Mouse (Mus musculus) myocyte (in vitro differentiated cells): ENCODE data around the gene Nedd9. TPM values are rescaled to one million over a fixed set of nuclear protein-coding genes. Genes with fewer than 3 reads are reported as not detected.

Source experiments
- H3K27me3 ChIP-seq: one replicate; pipeline ENCODE4 v1.6.1; 2011; ENCODE audit not compliant: control insufficient read depth, insufficient read depth, insufficient read length
- H3K36me3 ChIP-seq: one replicate; pipeline ENCODE4 v1.6.1; 2011; ENCODE audit not compliant: control insufficient read depth, insufficient read depth
- H3K4me2 ChIP-seq: one replicate; pipeline ENCODE4 v1.6.1; 2011; ENCODE audit warnings: low read depth, control low read depth
- H3K4me3 ChIP-seq: one replicate; pipeline ENCODE4 v1.5.1; 2011; ENCODE audit warnings: mild to moderate bottlenecking, control low read depth, moderate library complexity
- H3K79me2 ChIP-seq: one replicate; pipeline ENCODE4 v1.6.1; 2011; ENCODE audit not compliant: control insufficient read depth, insufficient read depth
- H3ac ChIP-seq: one replicate; pipeline ENCODE4 v1.6.1; 2011; ENCODE audit not compliant: control insufficient read depth, insufficient read length
- CEBPB ChIP-seq: IDR thresholded peaks from 2 replicates; pipeline ENCODE4 v1.6.1; 2011; ENCODE audit warnings: mild to moderate bottlenecking, moderate library complexity; ENCODE audit not compliant: poor library complexity, insufficient read depth, severe bottlenecking
- E2F4 ChIP-seq: IDR thresholded peaks from one replicate; pipeline ENCODE4 v1.6.1; 2011; ENCODE audit warnings: mild to moderate bottlenecking, control low read depth, moderate library complexity; ENCODE audit not compliant: insufficient read depth
- MAX ChIP-seq: IDR thresholded peaks from one replicate; pipeline ENCODE4 v1.6.1; 2011; ENCODE audit warnings: low read depth, mild to moderate bottlenecking, control low read depth
- MYOD1 ChIP-seq, 3 experiments: IDR thresholded peaks; one replicate each; pipeline ENCODE4 v1.6.1; 2011; ENCODE audit warnings: control low read depth in 2 of 3, low read depth in 2 of 3, mild to moderate bottlenecking in 2 of 3, moderate library complexity in 1 of 3; ENCODE audit not compliant: insufficient read length in 2 of 3, control insufficient read depth in 1 of 3
- MYOG ChIP-seq, 3 experiments: IDR thresholded peaks; one replicate each; pipeline ENCODE4 v1.6.1; 2011; ENCODE audit warnings: control low read depth in 2 of 3, low read depth in 2 of 3, mild to moderate bottlenecking in 2 of 3; ENCODE audit not compliant: insufficient read length in 2 of 3, control insufficient read depth in 1 of 3, insufficient read depth in 1 of 3
- POLR2A ChIP-seq: IDR thresholded peaks from one replicate; pipeline ENCODE4 v1.6.1; 2011; ENCODE audit warnings: low read depth, mild to moderate bottlenecking, control low read depth, moderate library complexity; ENCODE audit not compliant: insufficient read length
- POLR2AphosphoS2 ChIP-seq: IDR thresholded peaks from one replicate; pipeline ENCODE4 v1.6.1; 2011; ENCODE audit warnings: low read depth, control low read depth; ENCODE audit not compliant: insufficient read length
- REST ChIP-seq: IDR thresholded peaks from one replicate; pipeline ENCODE4 v1.6.1; 2011; ENCODE audit warnings: mild to moderate bottlenecking, control low read depth, moderate library complexity; ENCODE audit not compliant: insufficient read depth, insufficient read length
- SRF ChIP-seq: IDR thresholded peaks from one replicate; pipeline ENCODE4 v1.6.1; 2011; ENCODE audit warnings: low read depth; ENCODE audit not compliant: control insufficient read depth, insufficient read length
- TCF12 ChIP-seq: IDR thresholded peaks from one replicate; pipeline ENCODE4 v1.6.1; 2011; ENCODE audit warnings: mild to moderate bottlenecking, control low read depth; ENCODE audit not compliant: poor library complexity, insufficient read depth, severe bottlenecking
- TCF3 ChIP-seq: IDR thresholded peaks from one replicate; pipeline ENCODE4 v1.6.1; 2011; ENCODE audit warnings: low read depth, control low read depth; ENCODE audit not compliant: insufficient read length
- USF1 ChIP-seq: IDR thresholded peaks from one replicate; pipeline ENCODE4 v1.6.1; 2011; ENCODE audit warnings: low read depth, mild to moderate bottlenecking, control low read depth, moderate library complexity
- polyA plus RNA-seq: library from polyadenylated mRNA; unstranded; fragments of >200 nt; fragmentation: generic; extraction: Trizol; gene quantifications from one replicate; pipeline ENCODE4 v1.2.1, GENCODE M21; 2012; ENCODE audit warnings: missing spikeins

The Nedd9 gene
- polyA plus RNA-seq, 1 experiment: 11.6 TPM

- Histone ChIP-seq H3K36me3 (no peaks in the 10 kb centered on the region), H3K4me2 (no peak overlapping the region), H3ac (no peak overlapping the region), H3K27me3 (no peaks in the 10 kb centered on the region), H3K4me3 (no peak overlapping the region), H3K79me2 (no peaks in the 10 kb centered on the region)
- TF ChIP-seq POLR2AphosphoS2 (no peak), TCF12 (no peak), POLR2A (no peak), CEBPB (no peak), MYOG (IDR thresholded peaks at IDR 0.05; ENCODE audit: control insufficient read depth in 1 of 3, insufficient read depth in 1 of 3, insufficient read length in 2 of 3, low read depth in 2 of 3) (no peak)
Measured at GRCm38 (mm10) chr13:41298996-41299395, 188.2 kb downstream of the Nedd9 start.

- TF ChIP-seq TCF3 (no peak), CEBPB (no peak), USF1 (no peak), MYOD1 (IDR thresholded peaks at IDR 0.05; ENCODE audit: control insufficient read depth in 1 of 3, insufficient read length in 2 of 3, low read depth in 2 of 3) (no peak), TCF12 (no peak)
- Histone ChIP-seq H3K36me3 (no peaks in the 10 kb centered on the region), H3K27me3 (no peaks in the 10 kb centered on the region)
Measured at GRCm38 (mm10) chr13:41298533-41298932, 188.6 kb downstream of the Nedd9 start.

GRCm38 (mm10) chr13:41296396-41296795 is 190.8 kb downstream of the Nedd9 start:
- no peak overlapping the region for H3K4me2 ChIP-seq
- no peak overlapping the region for H3K4me3 ChIP-seq
- TF ChIP-seq POLR2A: no peak
- TF ChIP-seq MYOD1 (IDR thresholded peaks at IDR 0.05; ENCODE audit: control insufficient read depth in 1 of 3, insufficient read length in 2 of 3, low read depth in 2 of 3): no peak
- no peak for TF ChIP-seq TCF12
- no peak for TF ChIP-seq POLR2AphosphoS2
- no peak for TF ChIP-seq MYOG (IDR thresholded peaks at IDR 0.05; ENCODE audit: control insufficient read depth in 1 of 3, insufficient read depth in 1 of 3, insufficient read length in 2 of 3, low read depth in 2 of 3)
- H3K79me2 ChIP-seq: no peaks in the 10 kb centered on the region
- H3K27me3 ChIP-seq: no peaks in the 10 kb centered on the region
- no peaks in the 10 kb centered on the region for H3K36me3 ChIP-seq
- H3ac ChIP-seq: no peak overlapping the region

More at GRCm38 (mm10) chr13:41298533-41298932, 188.6 kb downstream of the Nedd9 start:
- Histone ChIP-seq H3K79me2 (no peaks in the 10 kb centered on the region), H3K4me2 (no peak overlapping the region), H3ac (no peak overlapping the region), H3K4me3 (no peak overlapping the region)

GRCm38 (mm10) chr13:41295886-41296285 is 191.3 kb downstream of the Nedd9 start:
- H3K4me3 ChIP-seq: no peak overlapping the region

GRCm38 (mm10) chr13:41293595-41293994 is 193.6 kb downstream of the Nedd9 start:
- TF ChIP-seq CEBPB (no peak), MYOD1 (IDR thresholded peaks at IDR 0.05; ENCODE audit: control insufficient read depth in 1 of 3, insufficient read length in 2 of 3, low read depth in 2 of 3) (no peak), MAX (no peak), USF1 (no peak), MYOG (IDR thresholded peaks at IDR 0.05; ENCODE audit: control insufficient read depth in 1 of 3, insufficient read depth in 1 of 3, insufficient read length in 2 of 3, low read depth in 2 of 3) (no peak), POLR2A (no peak), TCF3 (no peak), TCF12 (no peak), REST (no peak), SRF (no peak), E2F4 (no peak), POLR2AphosphoS2 (no peak)
- no peak overlapping the region for H3ac ChIP-seq

More at GRCm38 (mm10) chr13:41295886-41296285, 191.3 kb downstream of the Nedd9 start:
- Histone ChIP-seq H3K79me2 (no peaks in the 10 kb centered on the region), H3K4me2 (no peak overlapping the region), H3ac (no peak overlapping the region), H3K36me3 (no peaks in the 10 kb centered on the region), H3K27me3 (no peaks in the 10 kb centered on the region)
- TF ChIP-seq MAX (no peak), POLR2AphosphoS2 (no peak), MYOG (IDR thresholded peaks at IDR 0.05; ENCODE audit: control insufficient read depth in 1 of 3, insufficient read depth in 1 of 3, insufficient read length in 2 of 3, low read depth in 2 of 3) (no peak), TCF3 (no peak), USF1 (no peak), POLR2A (no peak), SRF (no peak), E2F4 (no peak), REST (no peak), CEBPB (no peak)

More at GRCm38 (mm10) chr13:41293595-41293994, 193.6 kb downstream of the Nedd9 start:
- Histone ChIP-seq H3K4me3 (no peak overlapping the region), H3K79me2 (no peaks in the 10 kb centered on the region), H3K4me2 (no peak overlapping the region), H3K36me3 (no peaks in the 10 kb centered on the region), H3K27me3 (no peaks in the 10 kb centered on the region)
